7 mouse cellular contexts compared by ENCODE assay signal in the genomic region with DNA sequence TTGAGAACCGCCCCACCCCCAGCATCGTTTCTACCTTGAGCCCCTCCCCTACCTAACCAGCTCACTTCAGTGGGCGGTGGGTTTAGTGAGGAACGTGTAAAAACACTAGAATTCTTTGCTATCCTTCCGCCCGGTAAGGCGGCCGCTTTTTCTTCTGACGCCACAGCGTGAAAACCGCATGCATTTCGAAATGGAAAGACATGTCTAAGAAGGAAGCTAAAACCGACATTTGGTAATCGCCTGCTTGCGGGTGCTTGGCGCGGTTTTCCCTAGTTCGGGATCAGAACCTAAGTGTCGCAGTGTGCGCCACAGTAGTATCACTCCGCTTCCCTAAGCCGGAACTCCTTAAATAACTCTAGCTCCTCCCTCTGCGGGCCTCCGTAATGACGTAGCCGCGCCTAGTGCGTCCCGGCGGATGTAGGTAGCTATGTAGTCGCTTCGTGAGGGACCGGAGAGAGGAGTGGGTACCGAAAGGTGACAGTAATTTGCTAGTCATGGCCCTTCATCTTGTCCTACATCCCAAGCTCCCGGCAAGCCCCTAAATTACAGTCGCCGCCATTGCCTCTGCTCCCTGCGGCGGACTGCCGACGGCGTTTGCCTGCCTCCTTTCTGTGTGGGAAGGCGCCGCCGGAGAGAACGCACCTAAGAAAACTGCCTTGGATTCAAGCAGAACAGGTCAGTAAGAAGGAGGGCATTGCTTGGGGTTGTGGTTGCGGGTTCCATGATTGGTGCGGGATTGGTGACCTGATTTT. TPM values are rescaled to one million over a fixed set of nuclear protein-coding genes. Genes with fewer than 3 reads are reported as not detected.
DNase-seq lines count a peak whose midpoint lies in the region; ATAC-seq lines count a peak whose summit lies in the region.

A gene (plus strand): TSS at position 430 of the 752 bp plus-strand sequence.
A gene (plus strand): TSS at position 430 of the 752 bp plus-strand sequence.

- peak; percentile 93 for ATAC-seq in embryonic facial prominence, embryonic 12.5 days (ENCODE audit: insufficient number of reproducible peaks, insufficient read depth, low FRiP score, low TSS enrichment)
- peak; percentile 98 for ATAC-seq in limb, embryonic 11.5 days (ENCODE audit: insufficient number of reproducible peaks, low FRiP score, low TSS enrichment, low read depth)
- ATAC-seq in midbrain, embryonic 14.5 days (ENCODE audit: low FRiP score, low TSS enrichment), result peak; percentile 97

- H3K9me3 ChIP-seq in embryonic facial prominence, embryonic 12.5 days, result no peaks in the 10 kb centered on the region
- no peaks in the 10 kb centered on the region for H3K9me3 ChIP-seq in limb, embryonic 11.5 days (ENCODE audit: control insufficient read depth, low read length)
- no peaks in the 10 kb centered on the region for H3K9me3 ChIP-seq in midbrain, embryonic 14.5 days (ENCODE audit: control insufficient read depth, low read length)

- H3K27ac ChIP-seq in embryonic facial prominence, embryonic 12.5 days, result peak within 1 kb of the TSS; percentile 80
- no peak within 1 kb of the TSS for H3K27ac ChIP-seq in limb, embryonic 11.5 days (replicated peaks; ENCODE audit: low read depth, low read length)
- H3K27ac ChIP-seq in midbrain, embryonic 14.5 days (replicated peaks; ENCODE audit: low read depth, low read length), result peak within 1 kb of the TSS; percentile 89

- no peaks in the 10 kb centered on the region for H3K36me3 ChIP-seq in embryonic facial prominence, embryonic 12.5 days
- H3K36me3 ChIP-seq in limb, embryonic 11.5 days (ENCODE audit: control insufficient read depth, insufficient read depth, low read length), result no peaks in the 10 kb centered on the region
- no peaks in the 10 kb centered on the region for H3K36me3 ChIP-seq in midbrain, embryonic 14.5 days (ENCODE audit: control insufficient read depth, insufficient read depth, low read length)

- no peaks in the 10 kb centered on the region for H3K27me3 ChIP-seq in embryonic facial prominence, embryonic 12.5 days
- H3K27me3 ChIP-seq in limb, embryonic 11.5 days (ENCODE audit: control insufficient read depth, insufficient read depth, low read length), result peaks cover 2% of the 10 kb centered on the region; the same call in 1 of the 2 replicates
- H3K27me3 ChIP-seq in midbrain, embryonic 14.5 days (ENCODE audit: control insufficient read depth, insufficient read depth, low read length), result no peaks in the 10 kb centered on the region

- H3K4me2 ChIP-seq in embryonic facial prominence, embryonic 12.5 days (replicated peaks), result peak within 1 kb of the TSS; percentile 57
- H3K4me2 ChIP-seq in limb, embryonic 11.5 days (ENCODE audit: low read depth, severe bottlenecking), result peak within 1 kb of the TSS; percentile 48
- H3K4me2 ChIP-seq in midbrain, embryonic 14.5 days (ENCODE audit: low read length), result peak within 1 kb of the TSS; percentile 67

- H3K4me3 ChIP-seq in embryonic facial prominence, embryonic 12.5 days, result peak within 1 kb of the TSS; percentile 57
- H3K4me3 ChIP-seq in limb, embryonic 11.5 days (ENCODE audit: low read depth, low read length), result peak within 1 kb of the TSS; percentile 57
- peak within 1 kb of the TSS; percentile 46 for H3K4me3 ChIP-seq in midbrain, embryonic 14.5 days (replicated peaks; ENCODE audit: low read depth, low read length)

- peak within 1 kb of the TSS; percentile 66 for H3K9ac ChIP-seq in embryonic facial prominence, embryonic 12.5 days
- H3K9ac ChIP-seq in limb, embryonic 11.5 days (ENCODE audit: low read length), result peak within 1 kb of the TSS; percentile 50
- peak within 1 kb of the TSS; percentile 58 for H3K9ac ChIP-seq in midbrain, embryonic 14.5 days (replicated peaks; ENCODE audit: low read length)

- no peaks in the 10 kb centered on the region for H3K4me1 ChIP-seq in embryonic facial prominence, embryonic 12.5 days
- no peaks in the 10 kb centered on the region for H3K4me1 ChIP-seq in limb, embryonic 11.5 days (ENCODE audit: control insufficient read depth, insufficient read depth, low read length)
- no peaks in the 10 kb centered on the region for H3K4me1 ChIP-seq in midbrain, embryonic 14.5 days (ENCODE audit: control insufficient read depth, insufficient read depth, low read length)

- 16% methylated on average over 48 of the region's 48 CpGs for WGBS in embryonic facial prominence, embryonic 12.5 days
- 22% methylated on average over 47 of the region's 48 CpGs for WGBS in limb, embryonic 11.5 days
- WGBS in midbrain, embryonic 14.5 days, result 20% methylated on average over 48 of the region's 48 CpGs

- DNase-seq in adrenal gland, postnatal 25 days, result peak; percentile 82
- DNase-seq in heart, adult 11 months, result peak; percentile 99
- peak; percentile 88 for DNase-seq in kidney, adult 18-20 months
- peak; percentile 85 for DNase-seq in limb, embryonic 11.5 days (ENCODE audit: low spot score)
- peak; percentile 95 for DNase-seq in midbrain, embryonic 14.5 days
- DNase-seq in spleen, adult 18-20 months, result peak; percentile 75 to 76

RNA-seq across cellular contexts. Expression of the first gene that starts in this region (rescaled TPM):
- total RNA-seq in adrenal gland, postnatal 25 days (2021), result 22.1 and 38.6 TPM in 2 replicates
- polyA plus RNA-seq in embryonic facial prominence, embryonic 12.5 days (2016; fragmentation: Nextera tagmentation; extraction: Ambion mirVana), result 14.0 and 14.1 TPM in 2 replicates
- polyA plus RNA-seq in limb, embryonic 11.5 days (2014; fragmentation: Nextera tagmentation; extraction: Ambion mirVana), result 11.1 and 11.4 TPM in 2 replicates
- 8.3 and 10.8 TPM in 2 replicates for polyA plus RNA-seq in midbrain, embryonic 14.5 days (2014; fragmentation: Nextera tagmentation; extraction: Ambion mirVana)

RNA-seq across cellular contexts. Expression of the second gene that starts in this region (rescaled TPM):
- 90.8 and 104 TPM in 2 replicates for total RNA-seq in adrenal gland, postnatal 25 days (2021)
- 69.9 and 71.6 TPM in 2 replicates for polyA plus RNA-seq in embryonic facial prominence, embryonic 12.5 days (2016; fragmentation: Nextera tagmentation; extraction: Ambion mirVana)
- 60.6 and 70.6 TPM in 2 replicates for polyA plus RNA-seq in limb, embryonic 11.5 days (2014; fragmentation: Nextera tagmentation; extraction: Ambion mirVana)
- 129 and 235 TPM in 2 replicates for polyA plus RNA-seq in midbrain, embryonic 14.5 days (2014; fragmentation: Nextera tagmentation; extraction: Ambion mirVana)
